In genomic region chr19:10907891-10908290, GRCm38 (mm10) we compare ENCODE assay signal across 9 mouse cellular contexts. TPM values are rescaled to one million over a fixed set of nuclear protein-coding genes. Genes with fewer than 3 reads are reported as not detected.
A peak's percentile ranks its signal among the peaks of the same experiment; 100 is the strongest.
DNase-seq lines count a peak whose midpoint lies in the region; ATAC-seq lines count a peak whose summit lies in the region.
"Had no signal": no experiment of that assay in that cellular context is flagged by ENCODE, and none has a peak within 500 bp of the region (broad histone marks: within the 10 kb centered on the region; RNA-seq: fewer than 3 reads in every experiment).

No protein-coding gene starts in this region.

- H3K9me3 ChIP-seq in kidney, embryonic 14.5 days (ENCODE audit: control insufficient read depth, low read length), result no peaks in the 10 kb centered on the region
- no peaks in the 10 kb centered on the region for H3K9me3 ChIP-seq in forebrain, embryonic 15.5 days
- H3K9me3 ChIP-seq in intestine, embryonic 14.5 days (ENCODE audit: control insufficient read depth, low read length), result no peaks in the 10 kb centered on the region
- no peaks in the 10 kb centered on the region for H3K9me3 ChIP-seq in limb, embryonic 15.5 days
- H3K9me3 ChIP-seq in neural tube, embryonic 11.5 days (ENCODE audit: control insufficient read depth, low read length), result no peaks in the 10 kb centered on the region
- H3K9me3 ChIP-seq: neural tube, embryonic 12.5 days had no signal

- WGBS in kidney, embryonic 14.5 days, result 57% methylated on average over 3 of the region's 3 CpGs
- WGBS in forebrain, embryonic 15.5 days, result 59% methylated on average over 3 of the region's 3 CpGs
- WGBS in intestine, embryonic 14.5 days, result 58% methylated on average over 3 of the region's 3 CpGs
- WGBS in limb, embryonic 15.5 days, result 61% methylated on average over 3 of the region's 3 CpGs
- WGBS in neural tube, embryonic 11.5 days, result 63% methylated on average over 3 of the region's 3 CpGs

- no peak overlapping the region for H3K9ac ChIP-seq in kidney, embryonic 14.5 days (ENCODE audit: low read depth, low read length)
- no peak overlapping the region for H3K9ac ChIP-seq in forebrain, embryonic 15.5 days (replicated peaks)
- H3K9ac ChIP-seq in intestine, embryonic 14.5 days (ENCODE audit: low read length), result no peak overlapping the region
- no peak overlapping the region for H3K9ac ChIP-seq in limb, embryonic 15.5 days
- no peak overlapping the region for H3K9ac ChIP-seq in neural tube, embryonic 11.5 days (ENCODE audit: low read length)
- H3K9ac ChIP-seq: neural tube, embryonic 12.5 days had no signal

- no peak for ATAC-seq in kidney, embryonic 14.5 days (ENCODE audit: low FRiP score, low TSS enrichment)
- peak; percentile 57 for ATAC-seq in forebrain, embryonic 15.5 days (replicated peaks)
- no peak; the same call in 1 of the 2 replicates for ATAC-seq in intestine, embryonic 14.5 days (replicated peaks; ENCODE audit: low FRiP score, low TSS enrichment, low read depth)
- ATAC-seq in limb, embryonic 15.5 days (ENCODE audit: insufficient number of reproducible peaks, low FRiP score, low TSS enrichment, low read depth), result no peak
- peak; percentile 31; the same call in 1 of the 2 replicates for ATAC-seq in neural tube, embryonic 11.5 days (ENCODE audit: insufficient read depth, low FRiP score, low TSS enrichment)

- peaks cover 9% of the 10 kb centered on the region; the same call in 1 of the 2 replicates for H3K4me1 ChIP-seq in kidney, embryonic 14.5 days (ENCODE audit: control insufficient read depth, insufficient read depth, low read length)
- H3K4me1 ChIP-seq in forebrain, embryonic 15.5 days, result no peaks in the 10 kb centered on the region
- H3K4me1 ChIP-seq in intestine, embryonic 14.5 days (replicated peaks; ENCODE audit: control insufficient read depth, insufficient read depth, low read length), result peaks cover 34% of the 10 kb centered on the region
- peaks cover 19% of the 10 kb centered on the region for H3K4me1 ChIP-seq in limb, embryonic 15.5 days
- no peaks in the 10 kb centered on the region for H3K4me1 ChIP-seq in neural tube, embryonic 11.5 days (ENCODE audit: control insufficient read depth, insufficient read depth, low read length)
- H3K4me1 ChIP-seq: neural tube, embryonic 12.5 days had no signal

- no peak overlapping the region for H3K4me3 ChIP-seq in kidney, embryonic 14.5 days (ENCODE audit: low read length)
- no peak overlapping the region for H3K4me3 ChIP-seq in forebrain, embryonic 15.5 days
- no peak overlapping the region for H3K4me3 ChIP-seq in intestine, embryonic 14.5 days (ENCODE audit: low read depth, low read length)
- no peak overlapping the region for H3K4me3 ChIP-seq in limb, embryonic 15.5 days
- H3K4me3 ChIP-seq in neural tube, embryonic 11.5 days (ENCODE audit: low read depth, low read length), result no peak overlapping the region
- H3K4me3 ChIP-seq: neural tube, embryonic 12.5 days had no signal

- H3K27ac ChIP-seq in kidney, embryonic 14.5 days (ENCODE audit: low read depth, low read length), result no peak overlapping the region
- H3K27ac ChIP-seq in forebrain, embryonic 15.5 days (replicated peaks), result no peak overlapping the region
- peak overlapping the region; percentile 74; the same call in 1 of the 2 replicates for H3K27ac ChIP-seq in intestine, embryonic 14.5 days (ENCODE audit: low read depth)
- peak overlapping the region; percentile 86; the same call in 1 of the 2 replicates for H3K27ac ChIP-seq in limb, embryonic 15.5 days
- no peak overlapping the region for H3K27ac ChIP-seq in neural tube, embryonic 11.5 days (ENCODE audit: low read depth, low read length)
- H3K27ac ChIP-seq: neural tube, embryonic 12.5 days had no signal

- peaks cover 48% of the 10 kb centered on the region for H3K36me3 ChIP-seq in kidney, embryonic 14.5 days (ENCODE audit: control insufficient read depth, insufficient read depth, low read length)
- H3K36me3 ChIP-seq in forebrain, embryonic 15.5 days, result peaks cover 40% of the 10 kb centered on the region
- H3K36me3 ChIP-seq in intestine, embryonic 14.5 days (ENCODE audit: control insufficient read depth, insufficient read depth, low read length), result peaks cover 49% of the 10 kb centered on the region
- H3K36me3 ChIP-seq in limb, embryonic 15.5 days, result peaks cover 40% of the 10 kb centered on the region
- H3K36me3 ChIP-seq in neural tube, embryonic 11.5 days (ENCODE audit: control insufficient read depth, insufficient read depth, low read length), result peaks cover 13% of the 10 kb centered on the region

- H3K4me2 ChIP-seq in kidney, embryonic 14.5 days (replicated peaks; ENCODE audit: low read depth, low read length), result no peak overlapping the region
- no peak overlapping the region for H3K4me2 ChIP-seq in forebrain, embryonic 15.5 days (replicated peaks)
- H3K4me2 ChIP-seq in intestine, embryonic 14.5 days (ENCODE audit: low read length), result no peak overlapping the region
- H3K4me2 ChIP-seq in limb, embryonic 15.5 days, result no peak overlapping the region
- H3K4me2 ChIP-seq in neural tube, embryonic 11.5 days (ENCODE audit: low read depth), result no peak overlapping the region
- H3K4me2 ChIP-seq: neural tube, embryonic 12.5 days had no signal

- DNase-seq in kidney, adult 18-20 months, result peak; percentile 72
- peak; percentile 74 for DNase-seq in adrenal gland, postnatal 14 days
- DNase-seq in intestine, embryonic 14.5 days (ENCODE audit: low spot score), result peak; percentile 78
- peak; percentile 55 for DNase-seq in neural tube, embryonic 11.5 days (ENCODE audit: low spot score)
- peak; percentile 66 for DNase-seq in thymus, postnatal 14 days

- no peaks in the 10 kb centered on the region for H3K27me3 ChIP-seq in kidney, embryonic 14.5 days (ENCODE audit: control insufficient read depth, insufficient read depth, low read length)
- H3K27me3 ChIP-seq in forebrain, embryonic 15.5 days, result no peaks in the 10 kb centered on the region
- H3K27me3 ChIP-seq in intestine, embryonic 14.5 days (replicated peaks; ENCODE audit: control insufficient read depth, insufficient read depth, low read length), result no peaks in the 10 kb centered on the region
- no peaks in the 10 kb centered on the region for H3K27me3 ChIP-seq in limb, embryonic 15.5 days
- no peaks in the 10 kb centered on the region for H3K27me3 ChIP-seq in neural tube, embryonic 11.5 days (ENCODE audit: control insufficient read depth, insufficient read depth, low read length)
- H3K27me3 ChIP-seq: neural tube, embryonic 12.5 days had no signal

RNA-seq across cellular contexts. Expression of gene Zp1, which starts 12.5 kb away (rescaled TPM):
- polyA plus RNA-seq in kidney, embryonic 14.5 days (2014; fragmentation: Nextera tagmentation; extraction: Ambion mirVana), result not detected in 2 replicates
- total RNA-seq in adrenal gland, postnatal 14 days (2021), result not detected in 2 replicates
- 0.22 and 0.33 TPM in 2 replicates for polyA plus RNA-seq in forebrain, embryonic 15.5 days (2015; fragmentation: Nextera tagmentation; extraction: Ambion mirVana)
- not detected in 2 replicates for polyA plus RNA-seq in intestine, embryonic 14.5 days (2014; fragmentation: Nextera tagmentation; extraction: Ambion mirVana)
- polyA plus RNA-seq in limb, embryonic 15.5 days (2015; fragmentation: Nextera tagmentation; extraction: Ambion mirVana), result not detected in 2 replicates
- not detected in 2 replicates for polyA plus RNA-seq in neural tube, embryonic 11.5 days (2014; fragmentation: Nextera tagmentation; extraction: Ambion mirVana)
- polyA plus RNA-seq: neural tube, embryonic 12.5 days had no signal

RNA-seq across cellular contexts. Expression of gene Prpf19, which starts 12.9 kb away (rescaled TPM):
- 61.0 and 75.7 TPM in 2 replicates for polyA plus RNA-seq in kidney, embryonic 14.5 days (2014; fragmentation: Nextera tagmentation; extraction: Ambion mirVana)
- total RNA-seq in adrenal gland, postnatal 14 days (2021), result 125 and 126 TPM in 2 replicates
- polyA plus RNA-seq in forebrain, embryonic 15.5 days (2015; fragmentation: Nextera tagmentation; extraction: Ambion mirVana), result 42.2 and 52.4 TPM in 2 replicates
- 45.5 TPM in 2 replicates for polyA plus RNA-seq in intestine, embryonic 14.5 days (2014; fragmentation: Nextera tagmentation; extraction: Ambion mirVana)
- 35.7 and 40.6 TPM in 2 replicates for polyA plus RNA-seq in limb, embryonic 15.5 days (2015; fragmentation: Nextera tagmentation; extraction: Ambion mirVana)
- polyA plus RNA-seq in neural tube, embryonic 11.5 days (2014; fragmentation: Nextera tagmentation; extraction: Ambion mirVana), result 47.3 and 56.8 TPM in 2 replicates

RNA-seq across cellular contexts. Expression of gene Tmem109, which starts 26.1 kb away (rescaled TPM):
- polyA plus RNA-seq in kidney, embryonic 14.5 days (2014; fragmentation: Nextera tagmentation; extraction: Ambion mirVana), result 87.6 and 90.9 TPM in 2 replicates
- total RNA-seq in adrenal gland, postnatal 14 days (2021), result 92.7 and 101 TPM in 2 replicates
- 39.9 and 40.2 TPM in 2 replicates for polyA plus RNA-seq in forebrain, embryonic 15.5 days (2015; fragmentation: Nextera tagmentation; extraction: Ambion mirVana)
- polyA plus RNA-seq in intestine, embryonic 14.5 days (2014; fragmentation: Nextera tagmentation; extraction: Ambion mirVana), result 91.1 and 91.7 TPM in 2 replicates
- 138 and 163 TPM in 2 replicates for polyA plus RNA-seq in limb, embryonic 15.5 days (2015; fragmentation: Nextera tagmentation; extraction: Ambion mirVana)
- 49.4 and 49.5 TPM in 2 replicates for polyA plus RNA-seq in neural tube, embryonic 11.5 days (2014; fragmentation: Nextera tagmentation; extraction: Ambion mirVana)

RNA-seq across cellular contexts. Expression of gene Ptgdr2, which starts 29.1 kb away (rescaled TPM):
- polyA plus RNA-seq in kidney, embryonic 14.5 days (2014; fragmentation: Nextera tagmentation; extraction: Ambion mirVana), result not detected in 2 replicates
- total RNA-seq in adrenal gland, postnatal 14 days (2021), result not detected in 2 replicates
- 0.06 and 0.20 TPM in 2 replicates for polyA plus RNA-seq in forebrain, embryonic 15.5 days (2015; fragmentation: Nextera tagmentation; extraction: Ambion mirVana)
- 0.07 TPM in 1 of 2 replicates, not detected in the other for polyA plus RNA-seq in intestine, embryonic 14.5 days (2014; fragmentation: Nextera tagmentation; extraction: Ambion mirVana)
- 0.09 TPM in 1 of 2 replicates, not detected in the other for polyA plus RNA-seq in limb, embryonic 15.5 days (2015; fragmentation: Nextera tagmentation; extraction: Ambion mirVana)
- polyA plus RNA-seq in neural tube, embryonic 11.5 days (2014; fragmentation: Nextera tagmentation; extraction: Ambion mirVana), result not detected in 2 replicates
- polyA plus RNA-seq: neural tube, embryonic 12.5 days had no signal

RNA-seq across cellular contexts. Expression of gene Tmem132a, which starts 38.2 kb away (rescaled TPM):
- polyA plus RNA-seq in kidney, embryonic 14.5 days (2014; fragmentation: Nextera tagmentation; extraction: Ambion mirVana), result 65.2 and 71.5 TPM in 2 replicates
- 19.6 and 20.2 TPM in 2 replicates for total RNA-seq in adrenal gland, postnatal 14 days (2021)
- 166 and 173 TPM in 2 replicates for polyA plus RNA-seq in forebrain, embryonic 15.5 days (2015; fragmentation: Nextera tagmentation; extraction: Ambion mirVana)
- polyA plus RNA-seq in intestine, embryonic 14.5 days (2014; fragmentation: Nextera tagmentation; extraction: Ambion mirVana), result 50.6 and 54.6 TPM in 2 replicates
- 65.2 and 67.4 TPM in 2 replicates for polyA plus RNA-seq in limb, embryonic 15.5 days (2015; fragmentation: Nextera tagmentation; extraction: Ambion mirVana)
- 82.6 and 85.5 TPM in 2 replicates for polyA plus RNA-seq in neural tube, embryonic 11.5 days (2014; fragmentation: Nextera tagmentation; extraction: Ambion mirVana)

Comparison
In these comparisons a context has a peak if more than half of its experiments do, and no peak if none do; other contexts are left out.
1. ATAC-seq: peak in forebrain, embryonic 15.5 days (single experiment) and neural tube, embryonic 11.5 days (single experiment); none in kidney, embryonic 14.5 days (single experiment), intestine, embryonic 14.5 days (single experiment) and limb, embryonic 15.5 days (single experiment).
2. H3K27ac ChIP-seq: peak in intestine, embryonic 14.5 days (single experiment) and limb, embryonic 15.5 days (single experiment); none in kidney, embryonic 14.5 days (single experiment), forebrain, embryonic 15.5 days (single experiment) and neural tube, embryonic 11.5 days (single experiment).
3. Peak in every context shown above with its lines, with median percentiles within 50 percentile points of each other: DNase-seq.